Mouse (Mus musculus) 416B (cell line): Measurements from ENCODE around the gene Sned1.

Experiments used
- DNase-seq: peaks from one replicate; pipeline ENCODE4 v3.0.0; 2011; ENCODE audit warnings: low read depth

The Sned1 gene

GRCm38 (mm10) chr1:93323973-93324372 lies 88.3 kb downstream of the Sned1 start:
- DNase-seq: peak; percentile 26

- no peak for DNase-seq
Measured at GRCm38 (mm10) chr1:93326446-93326845, 90.8 kb downstream of the Sned1 start.

- DNase-seq: peak; percentile 8
Measured at GRCm38 (mm10) chr1:93334621-93335020, 99.0 kb downstream of the Sned1 start.

GRCm38 (mm10) chr1:93342648-93343503 lies 107.2 kb downstream of the Sned1 start, which contains the start of the genes Ppp1r7 and Pask:
Gene Ppp1r7, plus strand, starts transcription at chr1:93342854.
Gene Pask, minus strand, starts transcription at chr1:93343482.
- peak; percentile 98 for DNase-seq

GRCm38 (mm10) chr1:93343504-93344047 lies 107.9 kb downstream of the Sned1 start:
- peak; percentile 95 for DNase-seq

- DNase-seq: no peak
Measured at GRCm38 (mm10) chr1:93347176-93347575, 111.5 kb downstream of the Sned1 start.

GRCm38 (mm10) chr1:93349701-93350100 lies 114.1 kb downstream of the Sned1 start:
- DNase-seq: no peak
